Mouse (Mus musculus) midbrain, embryonic 11.5 days (tissue): ENCODE data around the gene Ankrd42. TPM values are rescaled to one million over a fixed set of nuclear protein-coding genes. Genes with fewer than 3 reads are reported as not detected.

Experiments
- ATAC-seq: fragments of 200-750 bp; cut with Nextera tagmentation; 2 replicates; pipeline ENCODE4 v1.8.0; 2017; ENCODE audit warnings: moderate TSS enrichment, moderate library complexity; ENCODE audit not compliant: low FRiP score
- DNase-seq: peaks from one replicate; pipeline ENCODE4 v3.0.0; 2015; ENCODE audit warnings: low spot score; ENCODE audit errors: missing footprints
- H3K27ac ChIP-seq: fragments of 300-500 bp; sonication (generic); 2 replicates; pipeline ENCODE4 v1.5.1; 2014; ENCODE audit warnings: low read depth, low read length
- H3K27me3 ChIP-seq: fragments of 300-500 bp; sonication (generic); 2 replicates; pipeline ENCODE4 v1.6.1; 2014; ENCODE audit warnings: mild to moderate bottlenecking, low read length, moderate library complexity, mixed read lengths; ENCODE audit not compliant: control insufficient read depth, insufficient read depth
- H3K36me3 ChIP-seq: fragments of 300-500 bp; sonication (generic); 2 replicates; pipeline ENCODE4 v1.6.1; 2014; ENCODE audit warnings: mild to moderate bottlenecking, low read length, moderate library complexity, mixed read lengths; ENCODE audit not compliant: control insufficient read depth, insufficient read depth
- H3K4me1 ChIP-seq: fragments of 300-500 bp; sonication (generic); 2 replicates; pipeline ENCODE4 v1.6.1; 2014; ENCODE audit warnings: low read length; ENCODE audit not compliant: control insufficient read depth, insufficient read depth
- H3K4me2 ChIP-seq: fragments of 300-500 bp; sonication (generic); 2 replicates; pipeline ENCODE4 v1.6.1; 2014; ENCODE audit warnings: mild to moderate bottlenecking, moderate library complexity
- H3K4me3 ChIP-seq: fragments of 300-500 bp; sonication (generic); 2 replicates; pipeline ENCODE4 v1.5.1; 2014; ENCODE audit warnings: low read depth, low read length
- H3K9ac ChIP-seq: fragments of 300-500 bp; sonication (generic); 2 replicates; pipeline ENCODE4 v1.6.1; 2014; ENCODE audit warnings: low read length
- H3K9me3 ChIP-seq: fragments of 300-500 bp; sonication (generic); 2 replicates; pipeline ENCODE4 v1.6.1; 2016; ENCODE audit warnings: low read length; ENCODE audit not compliant: control insufficient read depth
- WGBS: fragments of 180-500 bp; shearing (Covaris S2); extraction: QIAGEN DNeasy Blood & Tissue Kit; methylation state at CpG from one replicate; pipeline ENCODE4 v1.1.7; 2014; 5-methylcytosine and 5-hydroxymethylcytosine counted together
- polyA plus RNA-seq: library from polyadenylated mRNA; unstranded; fragments of >200 nt; fragmentation: Nextera tagmentation; extraction: Ambion mirVana; gene quantifications from 2 replicates; pipeline ENCODE4 v1.2.1, GENCODE M21; 2014

Ankrd42 gene
- polyA plus RNA-seq, 1 experiment from 2014 or later, result 6.4 TPM

DNA sequence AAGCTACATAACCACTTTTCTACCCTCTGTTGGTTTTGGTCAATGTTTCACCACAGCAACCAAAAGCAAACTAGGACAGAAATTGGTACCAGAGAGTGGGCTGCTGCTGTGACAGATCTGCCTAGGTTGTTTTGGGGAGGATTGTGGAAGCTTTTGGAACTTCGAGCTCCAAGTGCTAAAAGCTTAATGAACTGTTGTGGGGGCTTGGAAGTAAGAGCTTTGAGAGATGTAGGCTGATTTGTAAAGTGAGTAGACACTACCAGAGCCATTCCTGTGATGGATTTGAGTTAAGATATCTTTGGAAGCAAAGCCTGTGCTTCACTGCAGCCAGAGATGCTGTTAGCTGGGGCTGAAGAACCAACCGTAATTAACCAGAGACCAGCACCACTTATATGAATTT, 46.1 kb downstream of the Ankrd42 start:
- Histone ChIP-seq H3K27ac (no peak overlapping the region), H3K9me3 (no peaks in the 10 kb centered on the region), H3K4me3 (no peak overlapping the region), H3K4me2 (no peak overlapping the region), H3K4me1 (no peaks in the 10 kb centered on the region), H3K27me3 (no peaks in the 10 kb centered on the region), H3K36me3 (no peaks in the 10 kb centered on the region), H3K9ac (no peak overlapping the region)
- WGBS, result 87% methylated on average over 2 of the region's 2 CpGs
- DNase-seq (no peak), ATAC-seq (no peak)

DNA sequence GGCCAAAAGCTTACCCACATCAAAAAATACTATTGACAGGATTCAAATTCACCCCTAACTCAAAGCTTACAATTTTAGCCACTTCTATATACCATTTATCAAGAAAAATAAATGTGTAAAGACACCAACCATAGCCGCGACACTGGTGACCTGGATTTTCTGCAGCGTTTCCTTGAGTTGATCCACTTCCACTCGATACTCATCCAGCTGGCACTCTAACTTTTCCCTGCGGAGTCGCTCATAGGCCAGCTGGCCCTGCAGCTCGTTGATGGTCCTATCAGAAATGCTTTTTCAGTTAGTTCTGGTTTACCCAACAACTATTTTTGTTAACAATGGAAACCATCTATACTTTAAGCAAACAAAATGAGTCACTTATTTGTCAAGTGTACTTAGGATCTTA, 47.0 kb downstream of the Ankrd42 start:
- 91% methylated on average over 7 of the region's 7 CpGs for WGBS
- no peak overlapping the region for H3K4me2 ChIP-seq
- H3K27me3 ChIP-seq, result no peaks in the 10 kb centered on the region
- no peaks in the 10 kb centered on the region for H3K4me1 ChIP-seq
- DNase-seq (no peak), ATAC-seq (no peak)
- no peak overlapping the region for H3K4me3 ChIP-seq
- H3K9ac ChIP-seq, result no peak overlapping the region
- H3K36me3 ChIP-seq, result no peaks in the 10 kb centered on the region
- H3K9me3 ChIP-seq, result no peaks in the 10 kb centered on the region
- H3K27ac ChIP-seq, result no peak overlapping the region

GRCm38 (mm10) chr7:92583567-92583966, 53.4 kb downstream of the Ankrd42 start:
- no peak for ATAC-seq

DNA sequence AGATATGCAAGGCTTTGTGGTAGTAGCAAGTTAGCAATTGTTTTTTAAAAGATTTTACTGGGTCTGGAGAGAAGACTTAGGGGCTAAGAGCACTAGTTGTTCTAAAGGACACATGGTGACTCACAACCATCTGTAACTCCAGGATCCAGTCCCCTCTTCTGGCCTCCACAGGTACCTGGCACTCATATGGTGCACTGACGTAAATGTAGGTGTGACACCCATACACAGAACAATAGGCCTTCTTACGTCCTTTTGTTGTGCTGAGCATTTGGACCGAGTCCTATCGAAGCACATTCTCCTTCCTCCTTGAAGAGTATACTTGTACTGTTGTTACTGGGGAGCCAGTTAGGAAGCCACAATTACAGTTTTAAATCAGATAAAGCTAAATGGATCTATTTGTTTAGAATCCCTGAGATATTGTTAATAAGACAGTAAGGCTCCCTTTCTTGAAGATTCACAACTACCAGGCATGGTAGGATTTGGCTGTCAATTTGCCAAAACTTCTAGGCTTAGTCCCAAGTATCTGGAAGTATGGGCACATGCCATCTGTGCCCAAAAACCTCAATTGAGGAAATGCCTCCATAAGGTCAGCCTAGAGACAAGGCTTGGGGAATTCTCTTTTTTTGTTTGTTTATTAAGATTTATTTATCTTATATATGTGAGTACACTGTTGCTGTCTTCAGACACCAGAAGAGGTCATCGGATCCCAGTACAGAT, 56.3 kb downstream of the Ankrd42 start:
- H3K4me2 ChIP-seq, result no peak overlapping the region
- H3K9ac ChIP-seq, result no peak overlapping the region
- H3K4me1 ChIP-seq, result no peaks in the 10 kb centered on the region
- H3K27ac ChIP-seq, result no peak overlapping the region
- WGBS, result 87% methylated on average over 5 of the region's 5 CpGs
- no peak for ATAC-seq
- H3K27me3 ChIP-seq, result no peaks in the 10 kb centered on the region
- H3K36me3 ChIP-seq, result no peaks in the 10 kb centered on the region
- H3K9me3 ChIP-seq, result no peaks in the 10 kb centered on the region
- H3K4me3 ChIP-seq, result no peak overlapping the region
- DNase-seq, result no peak

More at GRCm38 (mm10) chr7:92583567-92583966, 53.4 kb downstream of the Ankrd42 start:
- Histone ChIP-seq H3K27me3 (no peaks in the 10 kb centered on the region), H3K9me3 (no peaks in the 10 kb centered on the region), H3K9ac (no peak overlapping the region), H3K4me1 (no peaks in the 10 kb centered on the region), H3K4me3 (no peak overlapping the region), H3K4me2 (no peak overlapping the region), H3K27ac (no peak overlapping the region), H3K36me3 (no peaks in the 10 kb centered on the region)
- WGBS, result 90% methylated on average over 7 of the region's 7 CpGs
- DNase-seq, result no peak

- H3K4me1 ChIP-seq, result peaks cover 4% of the 10 kb centered on the region; the same call in 1 of the 2 replicates
- no peak overlapping the region for H3K9ac ChIP-seq
- H3K9me3 ChIP-seq, result no peaks in the 10 kb centered on the region
- no peak overlapping the region for H3K4me2 ChIP-seq
- DNase-seq, result no peak
- no peak for ATAC-seq
- no peak overlapping the region for H3K27ac ChIP-seq
- H3K36me3 ChIP-seq, result peaks cover 3% of the 10 kb centered on the region
- H3K4me3 ChIP-seq, result no peak overlapping the region
- WGBS, result 89% methylated on average over 1 of the region's 1 CpGs
- H3K27me3 ChIP-seq, result no peaks in the 10 kb centered on the region
Measured at GRCm38 (mm10) chr7:92566775-92567174, 70.2 kb downstream of the Ankrd42 start.

GRCm38 (mm10) chr7:92560986-92561876, 75.7 kb downstream of the Ankrd42 start, which contains the start of gene Ccdc90b:
Gene Ccdc90b, plus strand, starts transcription at chr7:92561149.
- H3K27ac ChIP-seq, result peak within 1 kb of the TSS; percentile 85
- H3K9me3 ChIP-seq, result no peaks in the 10 kb centered on the region
- H3K27me3 ChIP-seq, result no peaks in the 10 kb centered on the region
- WGBS, result under 1% methylated on average over 59 of the region's 60 CpGs
- peak within 1 kb of the TSS; percentile 61 for H3K4me2 ChIP-seq
- ATAC-seq (peak; percentile 98), DNase-seq (peak; percentile 98)
- H3K9ac ChIP-seq, result peak within 1 kb of the TSS; percentile 82
- H3K4me1 ChIP-seq, result peaks cover 4% of the 10 kb centered on the region; the same call in 1 of the 2 replicates
- H3K4me3 ChIP-seq, result peak within 1 kb of the TSS; percentile 76
- peaks cover 3% of the 10 kb centered on the region for H3K36me3 ChIP-seq

GRCm38 (mm10) chr7:92558744-92559143, 78.2 kb downstream of the Ankrd42 start:
- Histone ChIP-seq H3K4me3 (no peak overlapping the region), H3K4me1 (peaks cover 4% of the 10 kb centered on the region; the same call in 1 of the 2 replicates), H3K9me3 (no peaks in the 10 kb centered on the region), H3K27ac (no peak overlapping the region), H3K9ac (no peak overlapping the region), H3K27me3 (no peaks in the 10 kb centered on the region), H3K36me3 (no peaks in the 10 kb centered on the region), H3K4me2 (no peak overlapping the region)
- DNase-seq (no peak), ATAC-seq (no peak)
- WGBS, result 88% methylated on average over 2 of the region's 2 CpGs

- Histone ChIP-seq H3K4me2 (no peak overlapping the region), H3K27ac (no peak overlapping the region), H3K9me3 (no peaks in the 10 kb centered on the region), H3K4me1 (no peaks in the 10 kb centered on the region), H3K36me3 (no peaks in the 10 kb centered on the region), H3K4me3 (no peak overlapping the region), H3K27me3 (no peaks in the 10 kb centered on the region), H3K9ac (no peak overlapping the region)
- WGBS, result 58% methylated on average over 4 of the region's 4 CpGs
- peak; percentile 66; the same call in 1 of the 2 replicates for ATAC-seq
- peak; percentile 87 for DNase-seq
Measured at GRCm38 (mm10) chr7:92550990-92551392, 86.0 kb downstream of the Ankrd42 start.
